Mouse (Mus musculus): Measurements from ENCODE around the gene Gjc1.

The Gjc1 gene

GRCm38 (mm10) chr11:102771916-102772714, 47.4 kb downstream of the Gjc1 start:
- DNase-seq (ENCODE audit: low read depth, low spot score): no peak

DNA sequence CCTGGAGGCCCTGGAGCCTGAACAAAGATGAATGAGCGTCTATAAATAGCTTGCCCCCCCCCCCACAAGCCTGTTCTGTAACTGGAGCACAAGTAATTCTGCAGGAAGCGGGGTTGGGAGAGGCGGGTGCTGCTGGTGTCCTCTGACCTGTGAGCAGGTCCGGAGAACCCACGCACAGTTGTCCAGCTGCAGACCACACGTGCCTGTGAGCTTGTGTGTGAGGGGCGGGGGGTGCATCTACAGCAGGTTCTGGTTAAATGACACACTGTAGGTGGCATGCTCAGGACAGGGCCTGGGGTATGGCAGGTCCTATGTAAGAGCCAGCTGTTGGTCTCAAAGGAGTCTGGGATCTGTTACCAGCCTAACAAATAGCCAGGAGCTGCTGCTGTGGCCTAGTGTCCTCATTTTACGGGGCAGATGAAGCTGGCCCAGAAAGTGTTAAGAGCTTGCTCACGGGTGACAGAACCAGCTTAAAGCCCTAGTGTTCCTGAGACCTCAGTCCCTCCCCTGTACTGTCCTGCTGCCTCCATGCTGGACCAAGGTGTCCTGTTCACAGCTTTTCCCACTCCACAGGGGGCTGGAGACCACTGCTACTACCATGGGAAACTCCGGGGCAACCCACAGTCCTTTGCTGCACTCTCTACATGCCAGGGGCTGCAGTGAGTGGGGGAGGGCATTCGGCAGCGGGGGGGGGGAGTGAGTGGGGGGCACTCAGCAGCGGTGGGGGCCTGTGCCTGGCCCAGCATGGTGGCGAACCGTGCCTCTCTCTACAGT, 48.7 kb downstream of the Gjc1 start:
- no peak for DNase-seq (ENCODE audit: low read depth, low spot score)

GRCm38 (mm10) chr11:102769993-102770661, 49.4 kb downstream of the Gjc1 start:
- no peak for DNase-seq (ENCODE audit: low read depth, low spot score)

DNA sequence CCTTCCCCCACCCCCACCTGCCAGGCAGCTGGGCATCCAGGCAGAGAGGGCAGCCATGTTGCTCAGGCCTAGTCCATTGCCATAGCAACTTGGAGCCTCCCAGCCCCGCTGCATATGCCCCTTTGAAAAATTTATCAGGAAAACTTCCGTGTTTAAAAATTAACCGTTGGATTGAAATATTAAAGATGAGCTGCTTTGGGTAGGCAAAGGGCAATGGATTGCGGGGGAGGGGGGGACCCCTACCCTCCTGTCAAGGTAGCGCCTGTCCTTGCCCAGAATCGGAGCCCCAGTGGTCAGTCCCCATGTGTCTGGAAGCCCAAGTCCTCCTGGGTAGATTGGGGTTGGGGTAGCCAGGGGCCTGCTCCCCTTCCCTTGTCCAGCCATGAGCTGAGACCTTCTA, 50.4 kb downstream of the Gjc1 start:
- no peak for DNase-seq (ENCODE audit: low read depth, low spot score)

GRCm38 (mm10) chr11:102767055-102767670, 52.3 kb downstream of the Gjc1 start:
- no peak for DNase-seq (ENCODE audit: low read depth, low spot score)

DNA sequence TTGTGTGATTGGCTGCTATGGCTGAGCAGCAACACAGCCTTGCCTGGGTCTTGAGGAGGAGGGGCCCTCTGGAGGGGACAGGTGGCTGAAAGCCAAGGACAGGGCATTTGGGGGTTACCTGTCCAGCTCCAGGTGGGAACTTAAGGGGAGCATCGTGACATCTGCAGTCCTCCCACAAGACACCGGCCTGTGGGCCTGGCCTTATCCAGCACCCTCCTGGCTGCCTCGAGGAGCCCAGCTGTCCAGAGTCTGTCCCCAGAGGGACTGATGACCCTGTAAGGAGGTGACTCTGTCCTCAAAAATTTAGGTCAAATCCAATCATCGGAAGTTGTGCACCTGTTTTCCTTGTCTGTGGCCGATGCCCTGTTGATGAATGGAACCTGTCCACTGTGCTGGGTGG, 54.1 kb downstream of the Gjc1 start:
- no peak for DNase-seq (ENCODE audit: low read depth, low spot score)

GRCm38 (mm10) chr11:102763009-102763767, 56.3 kb downstream of the Gjc1 start:
- DNase-seq (ENCODE audit: low read depth, low spot score): no peak

DNA sequence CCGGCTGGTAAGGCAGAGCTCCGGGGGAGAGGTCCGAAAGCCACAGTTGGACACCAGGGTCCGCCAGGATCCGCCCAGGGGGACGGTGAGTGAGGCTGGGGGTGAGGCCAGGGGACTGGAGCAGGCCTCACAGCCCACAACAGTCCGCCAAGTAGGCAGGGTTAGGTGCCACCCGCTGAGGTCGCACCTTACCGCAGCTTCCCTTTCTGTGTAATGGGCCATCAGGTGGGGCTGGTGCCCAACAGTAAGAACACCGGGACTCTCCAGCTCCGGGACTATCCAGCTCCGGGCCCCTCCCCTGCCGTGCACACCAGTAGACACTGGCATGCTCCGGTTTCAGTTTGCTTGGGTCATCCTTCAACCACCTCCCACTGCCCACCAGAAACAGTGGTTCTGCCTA, 57.3 kb downstream of the Gjc1 start:
- no peak for DNase-seq (ENCODE audit: low read depth, low spot score)

DNA sequence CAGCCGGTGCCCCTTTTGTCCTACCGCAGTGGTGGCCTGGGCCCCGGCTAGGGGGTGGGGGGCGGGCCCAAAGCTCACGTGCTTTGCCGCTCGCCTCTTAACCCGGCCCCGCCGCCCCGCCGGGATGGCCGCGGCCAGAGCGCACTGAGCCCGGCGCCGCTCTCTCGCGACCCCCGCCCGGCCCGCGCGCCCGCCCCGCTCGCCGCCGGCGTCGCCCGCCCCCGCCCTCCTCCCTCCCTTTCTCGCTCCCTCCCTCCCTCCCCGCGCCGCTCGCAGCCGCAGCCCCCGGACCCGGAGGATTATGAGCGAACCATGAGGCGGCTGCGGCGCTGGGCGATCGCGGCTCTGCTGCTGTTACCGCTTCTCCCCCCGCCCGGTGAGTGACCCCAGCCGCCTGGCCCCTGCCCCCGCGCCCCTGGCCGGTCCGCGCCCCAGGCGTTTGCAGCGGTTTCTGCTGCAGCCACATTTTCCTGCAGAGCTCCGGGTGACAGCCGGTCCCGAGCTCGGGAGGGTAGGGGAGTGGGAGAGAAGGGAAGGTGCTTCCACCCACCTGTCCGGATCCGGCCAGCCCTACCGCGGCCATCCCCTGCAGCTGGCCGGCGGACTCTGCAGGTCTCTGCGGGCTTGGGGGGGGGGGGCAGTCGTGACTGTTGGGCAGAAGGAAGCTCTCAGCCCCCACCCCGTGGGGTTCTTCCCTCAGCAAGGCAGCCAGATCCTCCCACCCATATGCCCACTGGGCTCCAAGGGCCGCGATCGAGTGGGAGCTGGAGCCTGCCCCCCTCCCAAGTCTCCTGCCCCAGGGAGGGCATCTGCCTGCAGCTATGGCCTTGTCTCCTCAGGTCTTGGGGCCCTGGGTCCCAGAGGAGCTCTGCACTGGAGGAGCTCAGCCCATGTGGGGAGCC, 57.9 kb downstream of the Gjc1 start, which contains the start of gene Adam11:
TSS of gene Adam11 (plus strand) at position 131 of the 902 bp plus-strand sequence.
- DNase-seq (ENCODE audit: low read depth, low spot score): no peak

- DNase-seq (ENCODE audit: low read depth, low spot score): no peak
Observed at GRCm38 (mm10) chr11:102760805-102761308, 58.6 kb downstream of the Gjc1 start.

DNA sequence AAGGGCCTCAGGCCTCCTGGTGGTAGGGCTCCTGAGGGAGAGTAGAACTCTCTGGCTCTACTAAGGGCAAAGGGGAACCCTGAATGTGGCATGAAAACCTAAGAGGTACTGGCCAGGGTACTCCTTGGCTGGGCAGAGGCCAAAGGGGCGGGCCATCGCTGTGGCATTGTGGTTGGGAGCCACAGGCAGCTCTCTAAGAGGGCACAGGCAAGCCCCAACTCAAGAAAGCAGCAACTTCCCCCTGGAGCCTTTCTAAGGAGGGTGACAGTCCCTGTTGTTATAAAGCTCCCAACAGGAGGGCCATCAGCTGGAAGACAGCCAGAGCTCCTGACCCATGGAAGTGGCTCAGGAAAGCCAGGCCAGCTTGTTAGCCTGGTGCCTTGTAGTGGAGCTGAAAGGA, 60.5 kb downstream of the Gjc1 start:
- no peak for DNase-seq (ENCODE audit: low read depth, low spot score)

DNA sequence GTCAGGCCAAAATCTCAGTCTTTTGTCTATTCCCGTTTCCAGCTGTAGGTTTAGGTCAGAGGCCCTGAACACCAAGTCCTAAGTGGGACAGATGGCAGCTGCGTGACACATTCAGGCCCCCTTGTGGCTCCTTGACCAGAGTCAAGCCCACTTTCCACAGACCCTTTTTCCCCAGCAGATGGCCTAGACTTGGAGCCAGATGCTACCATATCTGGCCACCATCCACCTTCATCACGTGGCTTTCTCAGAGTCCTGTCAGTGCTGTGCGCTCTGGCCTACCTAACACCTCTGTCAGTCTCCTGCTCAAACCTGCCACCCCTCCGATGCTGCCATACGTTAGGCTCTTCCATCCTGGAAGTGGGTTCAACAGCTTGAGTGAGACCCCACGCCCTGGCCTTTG, 64.1 kb downstream of the Gjc1 start:
- DNase-seq (ENCODE audit: low read depth, low spot score): no peak

DNA sequence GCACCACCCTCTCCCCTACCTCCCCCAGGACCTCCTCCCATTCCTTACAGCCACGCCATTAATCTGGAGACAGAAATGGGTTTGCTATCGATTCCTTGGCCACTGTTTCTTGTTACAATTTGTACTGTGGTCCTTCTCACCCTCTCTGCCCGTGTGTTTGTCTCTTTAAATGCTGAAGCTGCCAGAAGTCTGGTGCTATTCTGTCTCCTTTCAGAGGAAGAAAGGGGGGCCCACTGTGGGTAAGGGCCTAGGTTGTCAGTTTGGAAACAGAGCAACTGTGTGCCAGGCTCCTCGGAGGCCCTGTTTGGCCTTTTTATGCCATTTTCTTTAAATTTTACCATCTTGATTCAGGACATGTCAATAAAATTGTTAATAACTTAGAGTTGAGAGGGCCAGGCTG, 65.1 kb downstream of the Gjc1 start:
- no peak for DNase-seq (ENCODE audit: low read depth, low spot score)

DNA sequence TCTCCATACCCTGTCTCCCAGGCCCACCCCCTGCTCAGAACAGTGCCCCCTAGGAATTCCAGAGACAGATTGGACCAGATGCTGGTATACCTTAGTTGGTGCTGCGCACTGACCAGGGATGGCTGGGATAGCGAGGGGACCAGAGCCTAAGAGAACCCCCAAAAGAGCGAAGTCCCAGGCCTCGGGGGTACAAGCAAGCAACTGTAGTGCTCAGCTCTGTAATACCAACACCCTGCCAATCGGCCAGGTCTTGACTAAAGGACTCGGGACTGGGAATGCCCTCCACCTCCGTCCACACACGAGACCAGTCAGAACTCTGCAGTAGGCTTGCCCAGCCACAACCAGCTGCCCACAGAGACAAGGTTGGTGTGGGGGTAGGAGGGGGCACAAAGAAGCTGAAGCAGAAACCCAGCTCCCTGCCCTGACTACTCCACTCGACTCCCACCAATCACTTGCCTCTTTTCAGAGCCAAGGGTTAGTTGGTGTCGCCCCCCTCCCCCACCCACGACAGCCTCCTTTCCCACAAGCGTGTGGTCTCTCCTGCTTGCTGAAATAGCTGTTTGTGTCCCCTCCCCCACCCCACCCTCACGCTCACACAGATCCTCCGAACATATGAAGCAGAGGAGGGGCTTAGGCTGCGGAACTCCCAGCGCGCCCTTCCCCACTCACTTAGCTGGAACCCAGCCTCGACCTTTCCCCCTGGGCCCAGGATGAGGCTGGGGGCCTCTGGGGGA, 65.7 kb downstream of the Gjc1 start:
- no peak for DNase-seq (ENCODE audit: low read depth, low spot score)

DNA sequence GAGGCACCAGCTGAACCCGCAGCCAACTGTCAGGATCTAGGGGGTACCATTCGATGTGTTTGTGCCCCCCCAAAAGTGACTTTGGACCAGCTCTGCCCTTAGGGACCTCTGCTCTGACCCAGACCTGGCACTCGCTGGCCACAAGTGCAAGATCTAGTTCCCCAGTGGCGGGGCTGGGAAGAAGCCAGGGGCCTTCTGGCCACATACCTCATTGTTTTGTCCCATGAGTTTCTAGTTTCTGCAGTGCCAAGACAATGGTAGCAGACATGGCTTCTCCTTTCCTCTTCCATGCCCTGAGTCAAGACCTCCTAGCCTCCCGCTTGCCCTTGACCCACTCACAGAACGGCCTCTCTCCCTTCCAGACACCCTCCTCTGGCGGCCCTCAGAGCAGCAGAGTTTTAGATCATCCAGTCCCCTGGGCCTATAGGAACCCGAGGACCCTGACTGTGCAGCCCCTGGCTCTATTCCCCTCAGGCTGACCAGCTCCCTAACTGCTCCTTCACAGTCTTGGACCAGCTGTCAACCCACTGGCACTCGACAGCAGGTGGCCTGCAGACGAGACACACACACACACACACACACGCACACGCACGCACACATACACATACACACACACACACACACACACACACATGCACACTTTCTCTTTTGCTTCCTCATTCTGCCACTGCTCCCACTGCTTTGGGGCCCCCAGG, 66.5 kb downstream of the Gjc1 start:
- no peak for DNase-seq (ENCODE audit: low read depth, low spot score)

- no peak for DNase-seq (ENCODE audit: low read depth, low spot score)
Observed at GRCm38 (mm10) chr11:102749712-102750111, 69.8 kb downstream of the Gjc1 start.
